Mouse (Mus musculus) spleen, postnatal 14 days (tissue): ENCODE results near the gene Kitl.

Experiments used
- DNase-seq, 2 experiments: peaks; one replicate each; pipeline ENCODE4 v3.0.0; 2021 to 2022; ENCODE audit warnings: low spot score in 2 of 2

The Kitl gene

GRCm38 (mm10) chr10:100015370-100016325 lies at the start of gene Kitl:
Kitl (plus strand) TSS chr10:100015630.
- DNase-seq, result peak in 1 of 2 experiments; percentile 3

GRCm38 (mm10) chr10:99972866-99973265 lies 42.6 kb upstream of the Kitl start:
- no peak for DNase-seq

DNA sequence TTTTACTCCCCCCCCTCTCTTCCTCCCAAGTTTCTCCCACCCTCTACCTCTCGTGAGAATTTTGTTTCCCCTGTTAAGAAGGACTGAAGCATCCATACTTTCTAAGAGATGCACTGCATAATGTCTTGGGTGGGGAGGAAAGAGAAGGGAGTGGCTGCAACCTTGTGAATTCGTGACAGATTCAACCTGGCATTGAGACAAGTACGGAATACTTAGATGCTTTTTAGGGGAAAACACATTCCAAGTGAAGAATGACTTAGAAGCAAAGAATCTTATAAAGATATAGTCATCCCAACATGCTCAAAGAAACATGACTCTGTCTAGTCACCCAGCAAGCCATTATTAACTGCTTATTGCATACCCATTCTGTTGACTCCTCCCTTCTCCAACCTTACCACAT lies 35.3 kb upstream of the Kitl start:
- DNase-seq, result no peak

DNA sequence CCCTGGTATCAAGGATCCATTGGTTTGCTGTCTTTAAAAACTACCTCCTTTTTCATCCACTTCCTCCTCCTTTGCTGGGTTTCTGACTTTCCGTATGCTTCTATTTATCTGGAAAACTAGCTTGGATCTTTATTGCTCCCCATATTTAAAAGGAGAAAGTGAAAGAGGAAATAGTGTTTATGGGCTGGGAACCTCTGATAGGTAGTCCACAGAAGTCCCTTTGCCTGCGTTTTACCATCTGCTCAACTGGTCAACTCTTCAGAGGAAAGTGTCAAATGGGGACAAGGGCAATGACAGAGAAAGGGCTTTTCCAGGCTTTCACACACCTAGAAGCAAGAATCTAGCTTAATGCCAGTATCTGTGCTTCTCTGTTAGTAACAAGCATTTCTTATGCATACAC lies 34.5 kb upstream of the Kitl start:
- DNase-seq, result no peak

- DNase-seq, result no peak
Observed at GRCm38 (mm10) chr10:99981887-99982286, 33.5 kb upstream of the Kitl start.

- DNase-seq, result no peak
Observed at GRCm38 (mm10) chr10:99986745-99987144, 28.7 kb upstream of the Kitl start.

- no peak for DNase-seq
Observed at GRCm38 (mm10) chr10:99989758-99990157, 25.7 kb upstream of the Kitl start.

DNA sequence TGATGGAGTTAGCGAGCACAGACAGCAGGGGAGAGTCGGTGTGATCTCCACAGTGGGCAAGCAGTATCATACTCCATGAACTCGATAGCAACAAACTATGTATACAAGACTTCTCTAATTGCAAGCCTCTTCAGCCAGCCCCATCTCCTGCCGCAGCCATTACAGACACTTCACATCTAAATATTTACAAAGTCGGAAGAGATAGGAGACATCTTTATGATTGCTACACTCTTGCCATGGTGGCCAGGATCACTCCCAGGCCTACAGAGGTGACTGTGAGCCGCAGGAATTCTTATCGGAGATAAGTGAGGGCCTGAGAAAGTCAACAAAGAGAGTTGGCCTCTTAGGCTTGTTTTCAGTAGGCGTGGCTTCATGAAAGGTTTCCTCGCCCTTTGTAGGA lies 23.3 kb upstream of the Kitl start:
- DNase-seq, result no peak

DNA sequence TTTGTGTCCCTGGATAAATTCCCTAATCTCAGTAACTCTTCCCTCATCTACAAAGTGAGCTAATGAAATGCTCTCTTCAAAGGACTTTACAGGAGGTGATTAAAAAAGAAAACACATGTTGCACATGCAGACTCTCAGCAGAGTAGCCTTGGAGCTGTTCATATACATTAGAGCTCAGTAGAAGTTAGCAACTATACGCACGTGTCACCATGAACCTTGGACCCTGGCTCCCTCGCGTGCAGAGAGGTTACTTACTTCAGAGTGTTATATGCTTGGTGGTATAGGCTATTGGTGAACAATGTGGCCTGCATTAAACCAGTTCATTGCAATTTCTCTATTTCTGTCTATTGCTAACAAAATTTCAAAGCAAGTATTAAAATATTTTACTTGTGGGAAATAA lies 14.0 kb upstream of the Kitl start:
- no peak for DNase-seq

DNA sequence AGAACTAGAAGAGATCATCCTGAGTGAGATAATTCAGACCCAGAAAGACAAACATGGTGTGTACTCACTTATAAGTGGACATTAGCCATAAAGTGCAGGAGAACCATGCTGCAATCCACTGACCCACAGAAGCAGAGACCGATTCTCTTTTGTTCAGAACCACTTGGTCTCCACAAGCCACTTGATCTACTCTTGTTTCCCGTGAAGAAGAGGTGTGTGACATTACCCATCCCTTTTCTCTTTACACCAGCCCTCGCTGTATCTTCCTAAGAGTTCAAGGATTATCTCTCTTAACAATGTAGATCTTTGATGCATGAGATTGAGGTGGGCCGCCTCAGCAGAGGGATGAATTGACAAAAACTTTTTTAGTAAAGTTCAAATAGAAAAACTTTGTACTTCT lies 11.6 kb upstream of the Kitl start:
- no peak for DNase-seq

GRCm38 (mm10) chr10:100009681-100010080 lies 5.7 kb upstream of the Kitl start:
- no peak for DNase-seq

DNA sequence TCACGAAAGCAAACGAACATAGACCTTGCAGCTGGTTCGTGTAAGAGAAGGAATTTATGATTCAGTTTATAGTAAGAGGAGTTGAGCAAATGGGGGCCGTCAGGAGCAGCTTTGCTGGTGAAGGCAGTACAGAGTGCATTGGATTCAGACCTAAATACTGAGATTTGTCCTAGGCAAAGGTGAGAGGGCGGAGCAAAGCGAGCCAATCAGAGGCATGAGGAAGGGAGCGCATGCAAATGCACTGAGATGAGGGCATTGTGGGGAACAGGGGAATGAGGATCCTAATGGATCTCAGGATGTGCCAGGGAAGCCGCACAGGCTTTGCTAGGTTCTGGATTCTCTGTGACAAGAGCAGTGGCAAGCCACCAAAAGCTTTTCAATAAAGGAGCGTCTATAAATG lies 5.1 kb upstream of the Kitl start:
- DNase-seq, result no peak

- no peak for DNase-seq
Observed at GRCm38 (mm10) chr10:100014096-100014495, 1.3 kb upstream of the Kitl start.

DNA sequence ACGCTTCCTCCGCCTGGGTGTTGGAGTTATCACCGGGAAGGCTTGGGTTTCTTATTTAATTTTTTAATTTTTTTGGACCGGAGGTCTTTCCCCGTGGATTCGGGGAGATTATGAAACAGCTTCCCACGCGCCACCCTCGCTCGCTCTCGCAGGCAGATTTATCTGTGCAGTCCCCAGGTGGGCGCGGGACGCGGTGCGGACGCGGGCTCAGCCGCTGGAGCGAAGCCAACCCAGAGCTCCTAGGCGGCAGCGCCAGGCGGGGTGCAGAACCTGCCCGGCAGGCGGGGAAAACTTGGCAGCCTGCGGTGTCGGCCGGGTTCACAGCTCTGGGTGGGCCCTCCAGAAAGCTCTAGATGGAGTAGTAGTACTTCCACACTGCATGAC lies 888 bp downstream of the Kitl start:
- DNase-seq, result no peak

- no peak for DNase-seq
Observed at GRCm38 (mm10) chr10:100016941-100017770, 1.7 kb downstream of the Kitl start.

DNA sequence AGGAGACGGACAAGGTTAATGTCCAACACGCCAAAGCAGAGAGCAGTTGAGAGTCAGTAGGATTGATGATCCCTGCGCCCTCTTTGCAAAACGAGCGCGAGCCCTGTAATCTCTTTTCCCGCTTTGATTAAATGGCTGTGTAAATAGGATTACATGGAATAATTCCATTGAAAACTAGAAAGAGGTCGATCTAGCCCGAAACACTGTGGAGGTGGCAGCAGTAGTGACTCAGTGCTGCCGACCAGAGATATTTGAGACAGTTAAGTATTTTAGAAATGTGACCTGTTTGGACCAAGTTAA lies 2.3 kb downstream of the Kitl start:
- no peak for DNase-seq

DNA sequence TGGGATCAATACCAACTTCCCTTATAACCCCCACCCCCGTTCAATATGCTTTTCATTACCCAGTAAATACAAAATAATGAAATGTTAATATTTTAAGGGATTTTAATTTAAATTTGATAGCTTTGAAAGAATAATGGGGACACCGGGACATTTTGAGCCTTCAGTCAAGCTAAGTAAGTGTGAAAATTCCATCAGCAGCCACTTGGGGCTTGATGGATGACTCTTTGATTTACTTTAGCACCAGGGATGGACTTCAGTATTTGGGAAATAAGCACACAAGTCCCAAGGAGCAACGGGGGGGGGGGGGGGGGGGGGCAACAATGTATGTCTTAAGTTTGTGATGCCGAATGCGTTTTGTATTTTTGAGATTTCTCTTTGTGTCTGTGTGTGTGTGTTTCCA lies 3.1 kb downstream of the Kitl start:
- DNase-seq, result no peak

GRCm38 (mm10) chr10:100019246-100020195 lies 4.1 kb downstream of the Kitl start:
- no peak for DNase-seq

- DNase-seq, result no peak
Observed at GRCm38 (mm10) chr10:100022090-100022834, 6.8 kb downstream of the Kitl start.

DNA sequence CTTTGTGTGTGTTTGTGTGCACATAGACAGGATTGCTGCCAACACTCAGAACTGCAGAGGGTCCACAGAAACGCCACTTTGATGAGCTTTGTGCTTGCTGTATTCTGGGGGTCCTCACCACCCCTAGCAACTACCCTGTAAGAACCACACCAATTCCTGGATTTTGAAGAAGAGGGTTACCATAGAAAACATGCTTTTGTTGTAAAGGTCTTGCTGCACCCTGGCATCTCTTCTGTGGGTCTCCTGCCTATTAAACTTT lies 7.3 kb downstream of the Kitl start:
- no peak for DNase-seq

- DNase-seq, result no peak
Observed at GRCm38 (mm10) chr10:100025665-100026064, 10.2 kb downstream of the Kitl start.
